Mouse (Mus musculus): ENCODE data around the gene Stx12. TPM values are rescaled to one million over a fixed set of nuclear protein-coding genes. Genes with fewer than 3 reads are reported as not detected.
A peak's percentile ranks its signal among the peaks of the same experiment; 100 is the strongest.
"Not testable (repeated sequence)": the region's sequence is repeated elsewhere in the genome, so short reads cannot be mapped to it uniquely, and the experiment has no call there.

The Stx12 gene
- 154 and 161 TPM in 2 replicates for polyA plus RNA-seq (2015; fragmentation: Nextera tagmentation; extraction: Ambion mirVana)

DNA sequence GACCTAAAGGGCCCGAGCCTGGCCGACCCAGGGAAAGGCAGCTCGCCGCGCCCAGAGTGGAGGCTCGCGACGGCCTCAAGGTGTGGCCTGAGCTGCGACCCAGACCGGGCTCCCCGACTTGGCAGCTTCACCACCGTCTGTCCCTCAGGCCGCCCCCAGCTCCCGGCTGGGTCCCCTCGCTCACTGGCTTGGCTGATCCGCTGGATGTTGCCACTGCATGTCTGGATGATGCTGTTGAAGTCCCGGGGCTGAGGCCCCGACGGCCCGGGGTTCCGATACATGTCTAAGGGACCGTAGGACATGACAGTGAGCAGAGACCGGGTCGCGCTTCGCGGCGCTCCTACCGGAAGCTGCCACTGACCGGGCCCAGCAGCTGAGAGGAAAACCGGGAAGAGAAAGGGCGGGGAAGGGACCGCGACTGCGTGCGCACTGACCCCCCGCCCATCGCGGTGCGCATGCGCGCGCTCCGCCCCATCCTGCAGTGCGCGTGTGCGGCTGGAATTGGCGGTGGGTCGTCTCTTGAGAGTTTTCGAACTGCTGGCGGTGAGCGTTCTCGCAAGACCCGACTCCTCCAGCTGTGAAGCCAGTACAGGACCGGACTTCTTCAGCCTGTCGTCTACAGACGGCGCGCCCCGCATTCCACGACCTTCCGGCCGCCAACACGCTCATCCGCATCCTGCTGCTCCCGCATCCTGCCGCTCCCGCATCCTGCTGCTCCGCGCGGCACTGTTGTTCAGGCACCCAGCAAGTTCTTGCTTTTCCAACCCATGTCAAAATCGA is at the start of gene Stx12:
TSS of gene Stx12 (minus strand) at position 446 of the 780 bp plus-strand sequence.
- peak; percentile 96 for ATAC-seq (replicated peaks)
- Histone ChIP-seq H3K27me3 (replicated peaks) (no peaks in the 10 kb centered on the region), H3K9me3 (no peaks in the 10 kb centered on the region), H3K4me2 (peak within 1 kb of the TSS; percentile 77), H3K4me1 (peaks cover 37% of the 10 kb centered on the region), H3K9ac (peak within 1 kb of the TSS; percentile 93), H3K4me3 (peak within 1 kb of the TSS; percentile 81), H3K36me3 (replicated peaks) (no peaks in the 10 kb centered on the region), H3K27ac (peak within 1 kb of the TSS; percentile 82)
- under 1% methylated on average over 72 of the region's 72 CpGs for WGBS

DNA sequence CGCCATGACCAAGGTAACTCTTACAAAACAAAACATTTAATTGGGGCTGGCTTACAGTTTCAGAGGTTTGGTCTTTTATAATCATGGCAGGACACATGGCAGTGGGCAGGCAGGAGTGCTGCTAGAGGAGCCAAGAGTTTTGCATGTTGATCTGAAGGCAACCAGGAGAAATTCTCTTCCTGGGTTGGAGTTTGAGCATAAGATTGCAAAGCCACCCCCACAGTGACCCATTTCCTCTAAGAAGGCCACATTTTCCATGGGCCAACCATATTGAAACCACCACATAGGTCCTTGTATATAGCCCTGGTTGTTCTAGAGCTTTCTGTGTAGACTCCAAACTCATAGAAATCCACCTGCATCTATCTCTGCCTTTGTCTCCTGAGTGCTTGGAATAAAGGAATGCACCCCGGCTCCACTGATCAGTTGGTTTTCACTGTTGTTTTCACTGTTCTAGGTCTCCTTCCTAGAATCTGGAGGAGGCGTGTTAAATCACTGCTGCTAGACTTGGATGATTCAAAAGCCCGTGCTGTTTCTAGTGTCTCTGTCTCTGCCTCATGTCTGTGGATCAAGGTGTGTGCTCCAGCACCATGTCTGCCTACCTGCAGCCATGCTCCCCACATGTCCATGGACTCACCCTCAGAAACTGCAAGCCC is 48.6 kb upstream of the Stx12 start:
- H3K4me2 ChIP-seq = no peak overlapping the region
- no peak overlapping the region for H3K4me3 ChIP-seq
- H3K9me3 ChIP-seq = no peaks in the 10 kb centered on the region
- no peak for ATAC-seq (replicated peaks)
- H3K9ac ChIP-seq = no peak overlapping the region
- H3K27ac ChIP-seq = no peak overlapping the region
- H3K36me3 ChIP-seq (replicated peaks) = no peaks in the 10 kb centered on the region
- peaks cover 9% of the 10 kb centered on the region; the same call in 1 of the 2 replicates for H3K4me1 ChIP-seq
- WGBS = 76% methylated on average over 4 of the region's 4 CpGs
- H3K27me3 ChIP-seq (replicated peaks) = no peaks in the 10 kb centered on the region

DNA sequence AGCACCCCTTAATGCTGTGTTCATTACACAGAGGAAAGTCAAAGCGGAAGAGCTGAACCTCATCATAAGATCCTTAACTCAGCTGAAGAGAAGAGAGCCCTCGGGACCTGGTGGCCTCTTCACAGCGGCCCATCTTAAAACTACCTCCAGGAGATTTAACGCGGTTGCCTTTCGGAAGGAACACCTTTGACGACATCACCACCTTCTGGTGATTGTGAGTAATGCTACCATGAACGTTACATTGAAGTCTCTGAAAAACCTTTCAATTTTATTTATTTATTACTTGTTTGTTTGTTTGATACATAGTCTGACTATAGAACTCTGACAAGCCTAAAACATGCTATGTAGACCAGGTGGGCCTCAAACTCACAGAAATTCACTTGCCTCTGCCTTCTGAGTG is 46.5 kb upstream of the Stx12 start:
- H3K9ac ChIP-seq = no peak overlapping the region
- no peaks in the 10 kb centered on the region for H3K27me3 ChIP-seq (replicated peaks)
- H3K4me3 ChIP-seq = no peak overlapping the region
- H3K36me3 ChIP-seq (replicated peaks) = no peaks in the 10 kb centered on the region
- WGBS = 3% methylated on average over 8 of the region's 8 CpGs
- H3K4me2 ChIP-seq = no peak overlapping the region
- peaks cover 9% of the 10 kb centered on the region; the same call in 1 of the 2 replicates for H3K4me1 ChIP-seq
- H3K9me3 ChIP-seq = no peaks in the 10 kb centered on the region
- no peak overlapping the region for H3K27ac ChIP-seq
- no peak for ATAC-seq (replicated peaks)

DNA sequence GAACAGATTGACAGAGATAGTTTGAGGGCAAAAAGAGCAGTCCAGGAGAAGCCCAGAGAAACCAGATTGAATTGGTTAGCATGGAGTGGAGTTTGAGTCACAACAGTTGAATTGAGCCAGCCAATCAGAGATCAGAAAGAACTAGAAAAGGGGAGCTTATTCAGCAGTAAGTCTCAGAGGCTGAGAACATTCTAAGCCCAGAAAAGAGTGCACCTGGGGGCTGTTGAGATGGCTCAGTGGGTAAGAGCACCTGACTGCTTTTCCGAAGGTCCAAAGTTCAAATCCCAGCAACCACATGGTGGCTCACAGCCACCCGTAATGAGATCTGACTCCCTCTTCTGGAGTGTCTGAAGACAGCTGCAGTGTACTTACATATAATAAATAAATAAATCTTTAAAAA is 42.2 kb upstream of the Stx12 start:
- not testable (repeated sequence) for H3K27ac ChIP-seq; H3K27me3 ChIP-seq (replicated peaks); H3K4me1 ChIP-seq; H3K9me3 ChIP-seq; H3K36me3 ChIP-seq (replicated peaks); H3K9ac ChIP-seq; ATAC-seq (replicated peaks); H3K4me2 ChIP-seq; H3K4me3 ChIP-seq
- 80% methylated on average over 2 of the region's 2 CpGs for WGBS

DNA sequence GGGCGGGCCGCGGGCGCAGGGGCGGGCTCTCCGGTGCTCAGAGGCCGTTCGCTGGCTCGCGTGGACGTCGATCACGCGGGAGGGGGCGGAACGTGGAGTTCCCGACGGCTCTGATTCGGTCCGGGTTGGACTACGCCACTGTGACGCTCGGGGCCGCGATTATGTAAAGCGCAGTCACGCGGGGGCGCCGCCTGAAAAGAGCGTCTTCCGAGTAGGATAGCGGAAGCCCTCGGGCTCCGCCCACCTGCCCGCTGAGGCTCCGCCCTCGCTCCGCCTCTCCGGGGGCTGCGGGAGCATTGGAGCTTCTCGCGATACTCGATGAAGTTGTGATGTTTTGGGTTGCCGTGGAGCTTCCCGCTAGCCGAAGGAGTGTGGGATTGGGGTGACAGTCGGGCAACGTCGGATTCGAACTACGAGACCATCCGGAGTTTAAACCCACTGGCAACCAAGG is 38.3 kb upstream of the Stx12 start, which contains the start of gene Fam76a:
TSS of gene Fam76a (minus strand) at position 1 of the 451 bp plus-strand sequence.
- Histone ChIP-seq H3K4me1 (peaks cover 19% of the 10 kb centered on the region), H3K4me2 (peak within 1 kb of the TSS; percentile 64), H3K27ac (peak within 1 kb of the TSS; percentile 91), H3K9me3 (no peaks in the 10 kb centered on the region), H3K4me3 (peak within 1 kb of the TSS; percentile 92), H3K36me3 (replicated peaks) (peaks cover 5% of the 10 kb centered on the region; the same call in 1 of the 2 replicates), H3K9ac (peak within 1 kb of the TSS; percentile 90), H3K27me3 (replicated peaks) (no peaks in the 10 kb centered on the region)
- peak; percentile 99 for ATAC-seq (replicated peaks)
- under 1% methylated on average over 53 of the region's 53 CpGs for WGBS

DNA sequence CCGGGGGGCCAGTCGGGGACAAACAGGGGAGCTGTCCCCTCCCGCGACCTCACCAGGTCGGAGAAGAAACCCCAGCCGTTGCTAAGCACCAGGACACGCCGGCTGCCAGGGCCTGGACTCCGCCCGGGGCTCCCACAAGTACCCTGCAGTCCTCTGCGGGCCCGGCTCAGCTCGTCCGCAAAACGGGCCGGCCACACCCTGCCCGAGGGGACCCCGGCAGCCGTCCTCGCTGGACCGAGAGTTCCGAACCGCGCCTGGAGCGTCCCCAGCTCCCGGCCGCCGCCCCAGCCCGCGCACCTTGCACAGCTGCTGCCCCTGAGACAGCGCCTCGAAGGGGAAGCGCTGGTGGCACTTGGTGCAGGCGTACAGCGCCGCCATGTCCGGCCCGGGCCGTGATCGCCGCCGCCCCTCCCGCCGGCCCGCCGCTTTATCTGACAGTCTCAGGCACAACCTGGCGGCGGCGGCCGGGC is 37.8 kb upstream of the Stx12 start:
- Histone ChIP-seq H3K4me1 (peaks cover 19% of the 10 kb centered on the region), H3K36me3 (replicated peaks) (peaks cover 8% of the 10 kb centered on the region), H3K27me3 (replicated peaks) (no peaks in the 10 kb centered on the region), H3K4me3 (peak overlapping the region; percentile 92), H3K4me2 (peak overlapping the region; percentile 60), H3K27ac (peak overlapping the region; percentile 91), H3K9me3 (no peaks in the 10 kb centered on the region), H3K9ac (peak overlapping the region; percentile 90)
- under 1% methylated on average over 49 of the region's 50 CpGs for WGBS
- ATAC-seq (replicated peaks) = peak; percentile 61

DNA sequence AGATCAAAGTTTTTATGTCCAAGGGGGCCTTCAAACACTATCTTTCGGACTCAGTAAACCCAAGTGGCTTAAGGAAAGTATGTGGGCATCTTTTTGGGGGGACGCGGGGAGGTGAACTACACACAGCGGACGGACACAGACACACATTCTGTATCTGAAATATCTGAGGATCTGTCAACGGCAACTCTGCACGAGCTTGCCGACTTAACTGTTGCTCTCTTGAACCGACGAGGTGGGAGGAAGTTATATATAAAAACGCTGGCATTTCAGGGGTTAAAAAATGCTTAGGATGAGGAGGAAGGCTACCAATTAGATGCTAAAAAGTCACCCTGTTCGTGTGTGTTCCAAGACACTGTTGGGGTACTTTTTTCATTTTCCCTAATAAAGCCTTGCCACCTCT is 37.2 kb upstream of the Stx12 start:
- ATAC-seq (replicated peaks) = no peak
- peak overlapping the region; percentile 90 for H3K9ac ChIP-seq
- no peaks in the 10 kb centered on the region for H3K27me3 ChIP-seq (replicated peaks)
- no peaks in the 10 kb centered on the region for H3K9me3 ChIP-seq
- no peak overlapping the region for H3K27ac ChIP-seq
- peak overlapping the region; percentile 60 for H3K4me2 ChIP-seq
- peak overlapping the region; percentile 92 for H3K4me3 ChIP-seq
- WGBS = 42% methylated on average over 12 of the region's 12 CpGs
- H3K4me1 ChIP-seq = peaks cover 19% of the 10 kb centered on the region
- H3K36me3 ChIP-seq (replicated peaks) = peaks cover 11% of the 10 kb centered on the region

DNA sequence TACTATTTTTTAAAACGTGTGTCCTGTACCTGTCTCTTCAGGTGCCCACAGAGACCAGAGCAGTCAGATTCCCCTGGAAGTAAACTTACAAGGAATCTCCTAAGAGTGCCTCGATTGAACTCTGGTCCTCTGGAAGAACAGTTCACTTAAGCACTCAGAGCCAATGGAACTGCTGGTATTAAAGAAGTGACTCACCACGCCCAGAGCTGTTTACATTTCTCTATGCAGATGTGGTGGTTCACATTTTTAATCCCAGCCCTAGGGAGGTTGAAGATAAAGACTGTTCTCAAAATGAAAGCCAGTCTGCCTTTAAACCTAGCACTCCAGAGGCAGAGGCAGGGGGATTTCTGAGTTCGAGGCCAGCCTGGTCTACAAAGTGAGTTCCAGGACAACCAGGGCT is 35.9 kb upstream of the Stx12 start:
- H3K27me3 ChIP-seq (replicated peaks) = no peaks in the 10 kb centered on the region
- H3K27ac ChIP-seq = no peak overlapping the region
- WGBS = 95% methylated on average over 4 of the region's 4 CpGs
- H3K4me2 ChIP-seq = no peak overlapping the region
- H3K9ac ChIP-seq = no peak overlapping the region
- ATAC-seq (replicated peaks) = no peak
- H3K9me3 ChIP-seq = no peaks in the 10 kb centered on the region
- peaks cover 22% of the 10 kb centered on the region for H3K36me3 ChIP-seq (replicated peaks)
- peaks cover 19% of the 10 kb centered on the region for H3K4me1 ChIP-seq
- H3K4me3 ChIP-seq = no peak overlapping the region

DNA sequence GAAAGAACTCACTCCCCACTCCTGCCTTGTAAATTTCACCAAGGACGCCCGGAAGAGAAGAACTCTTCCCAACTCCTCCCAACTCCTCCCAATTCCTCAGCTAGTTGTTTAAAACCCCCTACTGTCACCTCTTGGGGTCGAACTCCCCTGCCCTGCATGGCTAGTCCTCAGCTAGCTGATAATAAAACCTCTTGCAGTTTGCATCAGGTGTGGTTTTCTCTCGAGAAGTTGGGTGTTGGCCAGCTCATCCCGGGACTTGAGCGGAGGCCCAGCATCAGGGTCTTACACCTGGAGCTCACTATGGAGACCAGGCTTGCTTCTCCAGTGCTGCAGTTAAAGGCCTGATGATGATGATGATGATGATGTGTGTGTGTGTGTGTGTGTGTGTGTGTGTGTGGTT is 34.2 kb upstream of the Stx12 start:
- H3K27ac ChIP-seq; H3K4me2 ChIP-seq; H3K9ac ChIP-seq; H3K4me3 ChIP-seq; ATAC-seq (replicated peaks); H3K9me3 ChIP-seq; H3K27me3 ChIP-seq (replicated peaks): not testable (repeated sequence)
- 81% methylated on average over 6 of the region's 6 CpGs for WGBS
- peaks cover 30% of the 10 kb centered on the region for H3K36me3 ChIP-seq (replicated peaks)
- peaks cover 19% of the 10 kb centered on the region for H3K4me1 ChIP-seq

DNA sequence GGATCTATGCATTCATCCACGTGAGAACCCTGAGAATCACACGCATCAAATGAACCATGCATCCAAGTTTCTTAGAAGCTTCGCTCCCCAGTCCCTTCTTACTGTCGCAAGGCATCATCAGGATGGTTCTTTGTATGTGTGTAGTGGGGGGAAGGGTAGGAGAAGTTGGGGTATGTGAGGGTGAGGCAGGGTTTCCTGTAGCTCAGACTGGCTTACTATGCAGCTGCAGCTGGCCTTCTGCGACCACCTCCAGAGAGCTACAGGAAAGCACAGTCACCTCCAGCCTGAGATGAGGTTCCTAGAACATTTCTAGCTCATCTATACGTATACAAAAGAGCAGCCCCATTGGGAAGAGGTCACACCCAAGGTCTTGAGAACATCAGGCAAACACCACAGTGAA is 27.8 kb upstream of the Stx12 start:
- Histone ChIP-seq H3K36me3 (replicated peaks) (peaks cover 69% of the 10 kb centered on the region), H3K27ac (no peak overlapping the region), H3K9me3 (no peaks in the 10 kb centered on the region), H3K4me2 (no peak overlapping the region), H3K27me3 (replicated peaks) (no peaks in the 10 kb centered on the region), H3K9ac (no peak overlapping the region), H3K4me3 (no peak overlapping the region), H3K4me1 (no peaks in the 10 kb centered on the region)
- 89% methylated on average over 6 of the region's 6 CpGs for WGBS
- ATAC-seq (replicated peaks) = no peak

DNA sequence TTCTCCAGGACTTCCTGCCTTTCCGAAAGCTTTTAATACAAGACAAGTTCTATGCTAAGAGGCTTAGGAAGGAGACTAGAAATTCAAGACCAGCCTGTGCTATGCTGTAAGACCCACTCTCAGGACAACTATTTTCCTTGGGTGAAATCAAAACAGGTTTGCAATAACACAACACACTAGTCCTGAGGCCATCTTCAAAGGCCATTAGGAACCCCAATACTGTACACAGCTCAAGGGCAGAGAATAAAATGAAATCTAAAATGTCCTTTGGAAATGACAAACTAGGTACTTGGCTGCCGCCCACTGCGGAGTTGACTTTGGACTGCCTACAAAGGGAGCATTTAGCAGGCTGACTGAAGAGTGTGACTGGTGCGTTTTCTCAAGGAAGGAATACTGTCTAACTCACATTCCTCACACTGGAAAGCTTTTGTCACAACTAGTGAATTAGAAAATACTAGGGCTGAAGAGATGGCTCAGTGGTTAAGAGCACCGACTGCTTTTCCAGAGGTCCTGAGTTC is 21.6 kb upstream of the Stx12 start:
- Histone ChIP-seq H3K27me3 (replicated peaks) (no peaks in the 10 kb centered on the region), H3K9me3 (no peaks in the 10 kb centered on the region), H3K4me2 (no peak overlapping the region), H3K4me3 (no peak overlapping the region), H3K4me1 (no peaks in the 10 kb centered on the region), H3K36me3 (replicated peaks) (peaks cover 62% of the 10 kb centered on the region), H3K27ac (no peak overlapping the region), H3K9ac (no peak overlapping the region)
- 97% methylated on average over 5 of the region's 5 CpGs for WGBS
- ATAC-seq (replicated peaks) = no peak

DNA sequence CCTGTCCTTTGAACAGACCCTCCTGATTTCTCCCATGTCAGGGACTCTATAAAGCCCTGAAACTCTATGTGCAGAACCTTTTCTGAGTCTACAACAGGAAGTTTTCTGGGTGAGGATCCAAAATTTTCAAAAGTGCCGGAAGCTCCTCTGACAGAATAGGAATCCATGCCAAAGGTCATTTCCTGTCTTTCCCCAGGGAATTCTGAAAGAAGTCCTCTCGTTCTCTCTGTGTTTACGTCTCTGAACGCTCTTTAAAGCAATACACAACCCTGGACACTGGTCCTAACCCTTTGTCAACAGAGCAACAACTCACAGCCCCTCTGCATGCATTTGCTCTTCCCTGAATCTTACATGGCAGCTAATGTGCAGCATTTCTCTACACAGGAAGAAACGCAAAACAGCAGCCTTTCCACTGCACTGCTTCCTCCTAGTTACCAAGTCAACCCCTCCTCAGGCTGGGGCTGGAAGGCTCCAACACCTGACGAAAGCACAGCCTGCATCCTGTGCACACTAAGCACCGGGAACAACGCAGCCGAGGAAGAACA is 20.5 kb upstream of the Stx12 start:
- no peak overlapping the region for H3K9ac ChIP-seq
- H3K4me2 ChIP-seq = no peak overlapping the region
- H3K4me1 ChIP-seq = no peaks in the 10 kb centered on the region
- no peaks in the 10 kb centered on the region for H3K27me3 ChIP-seq (replicated peaks)
- peaks cover 55% of the 10 kb centered on the region for H3K36me3 ChIP-seq (replicated peaks)
- H3K4me3 ChIP-seq = no peak overlapping the region
- no peaks in the 10 kb centered on the region for H3K9me3 ChIP-seq
- 90% methylated on average over 9 of the region's 9 CpGs for WGBS
- H3K27ac ChIP-seq = no peak overlapping the region
- ATAC-seq (replicated peaks) = no peak
